Mouse (Mus musculus) limb, embryonic 11.5 days (tissue): Measurements from ENCODE around the gene Crtap. TPM values are rescaled to one million over a fixed set of nuclear protein-coding genes. Genes with fewer than 3 reads are reported as not detected.
"Not testable (repeated sequence)": the region's sequence is repeated elsewhere in the genome, so short reads cannot be mapped to it uniquely, and the experiment has no call there.

ENCODE experiments used
- ATAC-seq: fragments of 200-750 bp; cut with Nextera tagmentation; 2 replicates; pipeline ENCODE4 v1.8.0; 2017; ENCODE audit warnings: low read depth; ENCODE audit not compliant: insufficient number of reproducible peaks, low FRiP score, low TSS enrichment
- DNase-seq: peaks from one replicate; pipeline ENCODE4 v3.0.0-alpha.2; 2015; ENCODE audit warnings: low spot score
- H3K27ac ChIP-seq: fragments of 300-500 bp; sonication (generic); replicated peaks from 2 replicates; pipeline ENCODE4 v1.5.1; 2014; ENCODE audit warnings: low read depth, mild to moderate bottlenecking, low read length
- H3K27me3 ChIP-seq: fragments of 300-500 bp; sonication (generic); 2 replicates; pipeline ENCODE4 v1.6.1; 2014; ENCODE audit warnings: mild to moderate bottlenecking, low read length, mixed read lengths; ENCODE audit not compliant: control insufficient read depth, insufficient read depth
- H3K36me3 ChIP-seq: fragments of 300-500 bp; sonication (generic); 2 replicates; pipeline ENCODE4 v1.6.1; 2014; ENCODE audit warnings: mild to moderate bottlenecking, low read length, moderate library complexity, mixed read lengths; ENCODE audit not compliant: control insufficient read depth, insufficient read depth
- H3K4me1 ChIP-seq: fragments of 300-500 bp; sonication (generic); 2 replicates; pipeline ENCODE4 v1.6.1; 2014; ENCODE audit warnings: low read length, mixed read lengths; ENCODE audit not compliant: control insufficient read depth, insufficient read depth
- H3K4me2 ChIP-seq: fragments of 300-500 bp; sonication (generic); 2 replicates; pipeline ENCODE4 v1.6.1; 2014; ENCODE audit warnings: low read depth, mild to moderate bottlenecking, moderate library complexity; ENCODE audit not compliant: severe bottlenecking
- H3K4me3 ChIP-seq: fragments of 300-500 bp; sonication (generic); 2 replicates; pipeline ENCODE4 v1.5.1; 2014; ENCODE audit warnings: low read depth, low read length
- H3K9ac ChIP-seq: fragments of 300-500 bp; sonication (generic); 2 replicates; pipeline ENCODE4 v1.6.1; 2014; ENCODE audit warnings: mild to moderate bottlenecking, low read length
- H3K9me3 ChIP-seq: fragments of 300-500 bp; sonication (generic); 2 replicates; pipeline ENCODE4 v1.6.1; 2016; ENCODE audit warnings: low read length; ENCODE audit not compliant: control insufficient read depth
- WGBS: fragments of 180-500 bp; shearing (Covaris S2); extraction: QIAGEN DNeasy Blood & Tissue Kit; methylation state at CpG from one replicate; pipeline ENCODE4 v1.1.7; 2014; 5-methylcytosine and 5-hydroxymethylcytosine counted together
- polyA plus RNA-seq: library from polyadenylated mRNA; unstranded; fragments of >200 nt; fragmentation: Nextera tagmentation; extraction: Ambion mirVana; gene quantifications from 2 replicates; pipeline ENCODE4 v1.2.1, GENCODE M21; 2014

The Crtap gene
- polyA plus RNA-seq, 1 experiment from 2014 or later, result 66.7 TPM

- DNase-seq, result no peak
- H3K9me3 ChIP-seq, result no peaks in the 10 kb centered on the region; the same call in 1 of the 2 replicates
- H3K27me3 ChIP-seq, result no peaks in the 10 kb centered on the region
- H3K4me3 ChIP-seq, result no peak overlapping the region
- no peak overlapping the region for H3K27ac ChIP-seq
- H3K9ac ChIP-seq, result no peak overlapping the region
- no peaks in the 10 kb centered on the region for H3K4me1 ChIP-seq
- H3K4me2 ChIP-seq, result no peak overlapping the region
- peaks cover 28% of the 10 kb centered on the region for H3K36me3 ChIP-seq
- ATAC-seq, result no peak
- WGBS, result 94% methylated on average over 2 of the region's 2 CpGs
These were observed 17.2 kb upstream of the Crtap start for GRCm38 (mm10) chr9:114407676-114408075.

DNA sequence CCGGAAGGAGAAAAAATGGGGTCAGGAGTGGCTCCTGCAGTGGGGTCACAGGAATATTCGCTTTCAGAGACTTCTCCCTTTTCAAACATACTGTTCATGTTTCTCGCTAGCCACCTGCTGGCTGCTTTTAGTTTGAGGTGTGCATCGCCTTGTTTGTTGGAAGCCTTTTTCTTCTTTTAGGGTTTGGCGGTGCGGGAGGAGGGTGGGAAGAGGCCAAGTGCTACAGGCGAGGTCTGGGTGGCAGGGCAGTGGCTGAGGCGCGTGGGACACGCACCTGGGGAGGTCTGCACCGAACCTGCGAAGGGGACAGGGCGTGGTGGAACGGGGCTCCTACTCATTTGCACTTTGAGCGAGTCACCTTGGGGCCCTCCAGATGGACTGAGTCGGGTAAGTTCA is 11.2 kb upstream of the Crtap start:
- H3K36me3 ChIP-seq, result peaks cover 15% of the 10 kb centered on the region
- peak overlapping the region; percentile 87 for H3K27ac ChIP-seq
- WGBS, result 4% methylated on average over 16 of the region's 16 CpGs
- peak overlapping the region; percentile 91 for H3K9ac ChIP-seq
- no peaks in the 10 kb centered on the region for H3K4me1 ChIP-seq
- ATAC-seq (peak; percentile 13; the same call in 1 of the 2 replicates), DNase-seq (peak; percentile 70)
- H3K9me3 ChIP-seq, result no peaks in the 10 kb centered on the region
- H3K4me2 ChIP-seq, result peak overlapping the region; percentile 60
- peak overlapping the region; percentile 89 for H3K4me3 ChIP-seq
- H3K27me3 ChIP-seq, result no peaks in the 10 kb centered on the region

DNA sequence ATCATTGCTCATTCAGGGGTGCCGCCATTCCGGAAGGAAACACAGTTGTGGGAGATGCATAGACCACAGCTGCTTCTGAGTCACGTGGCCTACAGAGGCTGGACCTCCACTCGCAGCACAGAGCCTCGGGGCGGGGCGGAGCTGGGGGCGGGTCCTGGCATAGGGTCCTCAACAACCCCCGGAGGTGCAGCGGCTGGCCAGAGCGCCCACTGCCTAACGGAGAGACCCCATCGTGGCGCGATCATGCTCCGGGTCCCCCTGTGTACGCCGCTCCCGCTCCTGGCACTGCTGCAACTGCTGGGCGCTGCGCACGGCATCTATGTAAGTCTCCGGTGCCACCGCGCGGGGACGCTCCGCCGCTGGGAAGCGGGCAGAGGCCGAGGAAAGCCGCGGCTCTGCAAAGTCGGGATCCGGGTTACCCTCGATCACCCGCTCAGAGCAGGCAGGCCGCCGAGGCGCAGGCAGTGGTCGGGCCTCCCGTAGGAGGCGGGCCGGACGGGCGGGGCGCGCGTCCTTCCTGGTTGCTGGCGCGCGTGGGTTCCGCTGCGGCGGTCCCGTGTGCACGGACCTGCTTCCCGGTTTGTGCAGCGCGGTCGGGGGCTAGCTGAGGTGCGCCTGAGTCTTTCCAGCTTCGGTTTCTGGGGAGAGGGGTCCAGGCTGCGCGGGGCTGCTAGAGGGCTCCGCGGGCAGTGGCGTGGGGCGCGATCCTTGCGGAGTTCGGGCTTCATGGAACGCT is 10.6 kb upstream of the Crtap start, which contains the start of the genes Glb1 and Tmppe:
Gene Glb1, plus strand, starts transcription at position 128 of the 736 bp plus-strand sequence.
Gene Tmppe, plus strand, starts transcription at position 157 of the 736 bp plus-strand sequence.
- H3K27ac ChIP-seq, result peak within 1 kb of the TSS; percentile 87
- ATAC-seq (peak; percentile 99), DNase-seq (peak; percentile 95)
- peaks cover 15% of the 10 kb centered on the region for H3K36me3 ChIP-seq
- under 1% methylated on average over 72 of the region's 73 CpGs for WGBS
- H3K4me1 ChIP-seq, result no peaks in the 10 kb centered on the region
- peak within 1 kb of the TSS; percentile 89 for H3K4me3 ChIP-seq
- peak within 1 kb of the TSS; percentile 60 for H3K4me2 ChIP-seq
- no peaks in the 10 kb centered on the region for H3K9me3 ChIP-seq
- no peaks in the 10 kb centered on the region for H3K27me3 ChIP-seq
- H3K9ac ChIP-seq, result peak within 1 kb of the TSS; percentile 91

GRCm38 (mm10) chr9:114400588-114400948 is 10.1 kb upstream of the Crtap start:
- Histone ChIP-seq H3K4me2 (peak overlapping the region; percentile 60), H3K36me3 (peaks cover 12% of the 10 kb centered on the region), H3K27me3 (no peaks in the 10 kb centered on the region), H3K9ac (peak overlapping the region; percentile 1; the same call in 1 of the 2 replicates), H3K27ac (no peak overlapping the region), H3K9me3 (no peaks in the 10 kb centered on the region), H3K4me1 (no peaks in the 10 kb centered on the region), H3K4me3 (peak overlapping the region; percentile 89)
- DNase-seq, result no peak
- ATAC-seq, result peak; percentile 66
- WGBS, result 14% methylated on average over 5 of the region's 5 CpGs

DNA sequence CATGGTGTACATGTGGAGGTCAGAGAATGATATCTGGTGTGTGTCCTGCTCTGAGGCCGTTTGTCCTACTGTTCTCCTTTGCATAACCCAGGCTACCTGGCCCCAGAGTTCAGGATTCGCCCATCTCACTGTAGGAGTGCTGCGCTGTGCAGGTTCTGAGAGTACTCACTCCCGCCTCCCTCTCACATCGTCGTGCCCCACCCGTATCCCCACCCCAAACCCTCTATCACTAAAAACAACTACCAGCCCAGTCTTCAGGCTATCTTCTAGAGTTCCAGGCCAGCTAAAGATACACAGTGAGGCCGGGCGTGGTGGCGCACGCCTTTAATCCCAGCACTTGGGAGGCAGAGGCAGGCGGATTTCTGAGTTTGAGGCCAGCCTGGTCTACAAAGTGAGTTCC is 9.2 kb upstream of the Crtap start:
- H3K9me3 ChIP-seq, result no peaks in the 10 kb centered on the region
- no peaks in the 10 kb centered on the region for H3K4me1 ChIP-seq
- no peaks in the 10 kb centered on the region for H3K27me3 ChIP-seq
- H3K4me2 ChIP-seq, result no peak overlapping the region
- 90% methylated on average over 12 of the region's 12 CpGs for WGBS
- DNase-seq (no peak), ATAC-seq (no peak)
- H3K9ac ChIP-seq, result no peak overlapping the region
- no peak overlapping the region for H3K4me3 ChIP-seq
- peaks cover 3% of the 10 kb centered on the region; the same call in 1 of the 2 replicates for H3K36me3 ChIP-seq
- no peak overlapping the region for H3K27ac ChIP-seq

DNA sequence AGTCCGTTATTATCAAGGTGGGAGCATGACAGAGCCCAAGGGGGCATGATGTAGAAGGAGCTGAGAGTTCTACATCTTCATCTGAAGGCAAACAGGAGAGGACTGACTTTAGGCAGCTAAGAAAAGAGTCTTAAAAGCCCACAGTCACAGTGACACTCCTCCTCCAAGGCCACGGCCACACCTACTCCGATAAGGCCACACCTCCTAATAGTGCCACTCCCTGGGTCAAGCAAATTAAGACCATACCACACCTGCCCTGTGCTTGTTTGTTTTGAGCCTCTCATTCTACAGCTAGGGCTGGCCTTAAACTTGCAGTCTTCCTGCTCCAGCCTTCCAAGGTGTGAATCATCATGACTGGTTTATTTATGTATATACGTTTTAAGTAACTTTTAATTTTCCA is 4.8 kb upstream of the Crtap start:
- H3K4me2 ChIP-seq, result no peak overlapping the region
- H3K9me3 ChIP-seq, result no peaks in the 10 kb centered on the region
- no peaks in the 10 kb centered on the region for H3K27me3 ChIP-seq
- ATAC-seq (no peak), DNase-seq (no peak)
- no peaks in the 10 kb centered on the region for H3K4me1 ChIP-seq
- no peak overlapping the region for H3K9ac ChIP-seq
- no peaks in the 10 kb centered on the region for H3K36me3 ChIP-seq
- whole genome bisulfite sequencing, result 83% methylated on average over 4 of the region's 4 CpGs
- no peak overlapping the region for H3K4me3 ChIP-seq
- no peak overlapping the region for H3K27ac ChIP-seq

DNA sequence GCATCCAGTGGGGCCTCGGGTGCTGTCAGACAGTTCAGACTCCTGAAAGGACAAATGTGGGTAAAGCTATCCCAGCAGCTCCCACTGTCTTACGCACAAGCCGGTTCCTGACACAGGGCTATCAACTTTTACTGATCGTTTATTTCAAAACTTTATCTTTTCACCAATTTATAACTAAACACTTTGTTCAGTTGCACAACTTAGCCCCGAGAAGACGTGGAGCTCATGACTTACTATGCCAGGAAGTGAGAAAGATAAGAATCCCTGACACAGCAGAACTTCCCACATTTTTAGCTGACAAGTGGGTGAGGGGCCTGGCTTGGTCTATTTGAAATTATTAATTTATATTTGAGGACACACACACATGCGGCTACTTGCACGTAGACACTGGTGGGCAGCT is 4.2 kb upstream of the Crtap start:
- DNase-seq, result no peak
- Histone ChIP-seq H3K36me3 (no peaks in the 10 kb centered on the region), H3K4me2 (no peak overlapping the region), H3K27me3 (no peaks in the 10 kb centered on the region), H3K9ac (no peak overlapping the region), H3K27ac (no peak overlapping the region), H3K4me1 (no peaks in the 10 kb centered on the region), H3K4me3 (no peak overlapping the region), H3K9me3 (no peaks in the 10 kb centered on the region)
- 87% methylated on average over 8 of the region's 8 CpGs for WGBS
- ATAC-seq, result no peak

DNA sequence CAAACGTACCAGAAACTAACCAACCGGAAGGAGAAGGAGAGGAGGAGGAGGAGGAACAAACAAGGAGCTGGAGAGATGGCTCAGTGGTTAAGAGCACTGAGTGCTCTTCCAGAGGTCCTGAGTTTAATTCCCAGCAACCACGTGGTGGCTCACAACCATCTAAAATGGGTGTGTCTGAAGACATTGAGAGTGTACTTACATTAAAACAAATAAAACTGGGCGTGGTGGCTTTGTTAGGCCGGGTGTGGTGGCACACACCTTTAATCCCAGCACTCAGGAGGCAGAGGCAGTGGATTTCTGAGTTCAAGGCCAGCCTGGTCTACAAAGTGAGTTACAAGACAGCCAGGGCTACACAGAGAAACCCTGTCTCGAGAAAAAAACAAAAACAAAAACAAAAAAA is 3.7 kb upstream of the Crtap start:
- not testable (repeated sequence) for H3K9ac ChIP-seq, H3K36me3 ChIP-seq, H3K4me3 ChIP-seq, DNase-seq, H3K4me1 ChIP-seq, H3K9me3 ChIP-seq, H3K4me2 ChIP-seq, H3K27ac ChIP-seq, ATAC-seq, H3K27me3 ChIP-seq
- WGBS, result 71% methylated on average over 6 of the region's 6 CpGs
